Mouse (Mus musculus) CH12.LX (cell line): ENCODE measurements around the gene Mroh7.

Experiments
- CTCF ChIP-seq, 2 experiments: IDR thresholded peaks in 1 of 2; conservative IDR thresholded peaks in 1 of 2; 2 replicates each; pipeline ENCODE4 v1.5.1; 2011 to 2012; ENCODE audit warnings: low read depth in 2 of 2, low read length in 2 of 2, improper control_type of control experiment in 1 of 2, inconsistent platforms in 1 of 2, mild to moderate bottlenecking in 1 of 2, moderate library complexity in 1 of 2
- ZC3H11A ChIP-seq: IDR thresholded peaks from 2 replicates; pipeline ENCODE4 v1.6.1; 2012; ENCODE audit warnings: low read depth, mild to moderate bottlenecking, inconsistent platforms, low read length, improper control_type of control experiment

DNA sequence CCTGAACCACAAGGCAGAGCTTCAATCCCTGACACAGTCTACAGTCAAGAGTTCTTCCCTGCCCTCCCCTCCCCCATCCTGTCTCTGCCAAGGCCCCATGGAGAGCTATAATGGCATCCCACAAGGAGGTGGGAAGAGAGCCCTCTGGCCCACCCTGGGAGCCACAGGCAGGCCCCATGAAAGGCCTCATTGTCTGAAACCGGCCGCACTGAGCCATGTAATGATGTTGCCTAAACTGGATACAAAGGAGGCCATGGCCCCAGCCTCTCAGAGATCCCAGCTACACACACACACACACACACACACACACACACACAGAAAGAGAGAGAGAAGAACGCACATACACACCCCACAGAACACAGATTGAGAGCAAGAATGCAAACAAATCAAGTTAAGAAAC is 49.3 kb upstream of the Mroh7 start:
- no peak for TF ChIP-seq CTCF (conservative IDR thresholded peaks at IDR 0.05 in 1 of 2, IDR thresholded peaks at IDR 0.05 in 1 of 2; ENCODE audit: low read depth in 2 of 2, low read length in 2 of 2)
- TF ChIP-seq ZC3H11A = no peak
